Mouse (Mus musculus): Measurements from ENCODE around the gene Hsd17b13.
"Not testable (repeated sequence)": the region's sequence is repeated elsewhere in the genome, so short reads cannot be mapped to it uniquely, and the experiment has no call there.

Gene Hsd17b13

GRCm38 (mm10) chr5:103977297-103977696 is at the start of gene Hsd17b13:
Gene Hsd17b13 (minus strand): TSS chr5:103977410.
- no peak for DNase-seq (ENCODE audit: low read depth)

- no peak for DNase-seq (ENCODE audit: low read depth)
Measured at GRCm38 (mm10) chr5:104025245-104025854, 48.1 kb upstream of the Hsd17b13 start.

GRCm38 (mm10) chr5:104024762-104025161 is 47.6 kb upstream of the Hsd17b13 start:
- DNase-seq (ENCODE audit: low read depth): no peak

GRCm38 (mm10) chr5:104024193-104024592 is 47.0 kb upstream of the Hsd17b13 start:
- not testable (repeated sequence) for DNase-seq (ENCODE audit: low read depth)

- DNase-seq (ENCODE audit: low read depth): no peak
Measured at GRCm38 (mm10) chr5:104023289-104024020, 46.2 kb upstream of the Hsd17b13 start.

- peak; percentile 18 for DNase-seq (ENCODE audit: low read depth)
Measured at GRCm38 (mm10) chr5:104022558-104022957, 45.3 kb upstream of the Hsd17b13 start.

- peak; percentile 59 for DNase-seq (ENCODE audit: low read depth)
Measured at GRCm38 (mm10) chr5:104021597-104022378, 44.6 kb upstream of the Hsd17b13 start, which contains the start of gene Hsd17b11. Gene Hsd17b11 (minus strand): TSS chr5:104021919.

- DNase-seq (ENCODE audit: low read depth): no peak
Measured at GRCm38 (mm10) chr5:104011419-104011818, 34.2 kb upstream of the Hsd17b13 start.

GRCm38 (mm10) chr5:104010261-104010660 is 33.1 kb upstream of the Hsd17b13 start:
- no peak for DNase-seq (ENCODE audit: low read depth)

- no peak for DNase-seq (ENCODE audit: low read depth)
Measured at GRCm38 (mm10) chr5:104009421-104009820, 32.2 kb upstream of the Hsd17b13 start.

GRCm38 (mm10) chr5:104007801-104008200 is 30.6 kb upstream of the Hsd17b13 start:
- no peak for DNase-seq (ENCODE audit: low read depth)

GRCm38 (mm10) chr5:104006811-104007210 is 29.6 kb upstream of the Hsd17b13 start:
- DNase-seq (ENCODE audit: low read depth): no peak

- DNase-seq (ENCODE audit: low read depth): no peak
Measured at GRCm38 (mm10) chr5:104003955-104004354, 26.7 kb upstream of the Hsd17b13 start.

- no peak for DNase-seq (ENCODE audit: low read depth)
Measured at GRCm38 (mm10) chr5:104003256-104003931, 26.2 kb upstream of the Hsd17b13 start.

GRCm38 (mm10) chr5:104002549-104003255 is 25.5 kb upstream of the Hsd17b13 start:
- no peak for DNase-seq (ENCODE audit: low read depth)

GRCm38 (mm10) chr5:103999738-104000137 is 22.5 kb upstream of the Hsd17b13 start:
- DNase-seq (ENCODE audit: low read depth): peak; percentile 86

- DNase-seq (ENCODE audit: low read depth): no peak
Measured at GRCm38 (mm10) chr5:103998739-103999138, 21.5 kb upstream of the Hsd17b13 start.

GRCm38 (mm10) chr5:103995181-103995580 is 18.0 kb upstream of the Hsd17b13 start:
- DNase-seq (ENCODE audit: low read depth): peak; percentile 57

GRCm38 (mm10) chr5:103994669-103995068 is 17.5 kb upstream of the Hsd17b13 start:
- DNase-seq (ENCODE audit: low read depth): no peak

GRCm38 (mm10) chr5:103993601-103994000 is 16.4 kb upstream of the Hsd17b13 start:
- peak; percentile 42 for DNase-seq (ENCODE audit: low read depth)

- DNase-seq (ENCODE audit: low read depth): no peak
Measured at GRCm38 (mm10) chr5:103992831-103993230, 15.6 kb upstream of the Hsd17b13 start.
